Mouse (Mus musculus): ENCODE measurements around the gene Fgfr2.

The Fgfr2 gene

DNA sequence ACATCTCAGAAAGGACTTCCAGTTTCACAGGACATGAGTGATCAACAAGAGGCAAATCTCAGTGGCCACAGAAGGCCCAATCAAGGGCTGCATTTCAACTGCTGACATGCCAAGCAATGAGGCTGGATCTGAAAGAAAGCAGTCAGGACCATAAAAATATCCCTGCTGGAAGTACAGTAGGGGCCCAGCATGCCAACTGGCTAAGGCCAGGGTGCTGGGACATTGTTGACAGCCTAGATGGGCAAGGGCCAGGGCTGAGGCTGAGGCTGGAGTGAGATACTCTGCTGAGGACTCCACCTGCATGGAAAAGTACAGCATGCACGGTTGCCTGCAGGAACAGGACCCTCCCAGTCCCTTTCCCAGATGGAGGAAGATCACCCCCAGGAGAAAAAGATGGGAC lies 926.6 kb downstream of the Fgfr2 start:
- no peak for DNase-seq

DNA sequence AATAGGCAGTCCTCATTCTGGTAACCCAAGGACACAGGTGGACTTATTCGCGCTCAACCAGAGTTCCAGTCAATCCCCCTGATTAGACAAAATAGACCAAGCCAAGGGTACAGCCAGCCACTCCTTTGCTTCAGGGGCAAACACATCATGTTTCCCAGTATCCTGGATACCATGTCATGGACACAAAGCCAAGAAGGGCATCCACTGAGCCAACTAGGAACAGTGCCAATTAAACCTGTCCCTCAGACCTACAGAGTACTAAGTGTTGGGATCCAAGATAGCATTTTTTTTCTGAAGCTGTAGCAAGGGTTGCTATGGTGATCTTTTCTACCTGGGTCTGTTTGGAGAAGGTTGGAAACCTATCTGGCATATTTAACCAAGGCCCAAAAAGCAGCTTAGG lies 929.5 kb downstream of the Fgfr2 start:
- DNase-seq: no peak

DNA sequence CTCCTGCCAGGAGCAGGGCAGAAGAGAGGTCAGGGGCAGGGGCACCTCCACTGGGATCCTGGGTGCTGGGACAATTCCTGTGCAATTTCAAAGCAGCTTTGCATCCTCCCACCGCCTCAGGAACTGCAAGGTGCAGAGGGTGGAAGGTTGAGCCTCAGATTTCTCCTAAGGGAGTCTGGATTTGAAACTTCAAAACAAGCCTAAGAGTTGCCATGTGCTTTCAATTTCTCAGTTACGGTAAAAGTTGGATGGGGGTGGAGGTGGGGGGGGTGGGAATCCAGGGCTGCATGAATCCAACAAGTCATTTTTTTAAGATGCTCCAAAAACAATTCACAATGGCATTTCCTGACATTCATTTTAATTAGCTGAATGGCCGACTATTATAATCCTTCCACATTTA lies 935.7 kb downstream of the Fgfr2 start:
- no peak for DNase-seq

DNA sequence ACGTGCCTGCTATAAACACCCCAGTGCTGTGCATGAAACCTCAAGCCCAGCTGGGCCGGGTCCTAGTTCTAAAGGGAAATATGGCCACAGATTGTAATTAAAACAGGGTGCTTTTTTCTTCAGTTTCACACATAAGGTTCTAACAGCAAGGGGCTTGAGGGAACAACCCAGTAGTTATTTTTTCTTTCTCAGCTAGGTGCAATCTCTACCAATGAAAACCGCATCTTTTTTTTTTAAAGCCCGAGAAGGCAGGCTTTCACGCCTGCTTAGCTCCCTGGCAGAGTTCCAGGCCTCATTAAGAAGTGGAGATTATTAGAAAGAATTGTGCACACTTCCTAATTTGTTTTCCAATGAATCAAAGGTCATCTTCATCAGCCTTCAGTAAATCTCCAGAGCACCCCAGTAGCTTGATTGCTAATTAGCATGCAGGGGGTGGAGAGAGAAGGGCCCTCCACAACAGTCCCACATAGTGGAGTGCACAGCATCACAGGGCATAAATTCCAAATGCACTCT lies 939.2 kb downstream of the Fgfr2 start:
- DNase-seq: no peak

DNA sequence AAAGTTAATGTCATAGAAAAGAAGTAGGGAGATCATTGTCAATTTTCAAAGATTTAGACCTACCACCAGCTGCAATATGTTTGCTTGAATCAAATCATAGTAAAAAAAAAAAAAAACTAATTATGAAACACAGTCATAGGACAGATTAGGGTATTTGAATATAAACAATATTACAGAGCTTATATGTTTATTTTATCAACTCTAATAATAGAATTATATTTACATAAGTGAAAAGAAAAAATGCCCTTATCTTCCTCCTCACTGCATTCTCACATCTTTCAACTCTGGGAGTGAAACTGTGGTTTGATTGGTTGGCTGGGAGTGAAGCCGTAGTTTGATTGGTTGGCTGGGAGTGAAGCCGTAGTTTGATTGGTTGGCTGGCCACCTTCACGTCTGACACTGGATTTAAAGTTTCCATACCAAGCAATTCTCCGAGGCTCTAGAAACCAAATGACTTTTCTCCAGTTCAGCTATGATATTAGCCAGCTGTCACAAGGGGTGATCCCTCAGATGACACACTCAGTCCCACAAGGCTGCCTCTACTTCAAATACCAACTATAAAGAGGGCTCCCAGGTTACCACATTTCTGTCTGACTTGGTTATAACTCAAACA lies 941.5 kb downstream of the Fgfr2 start:
- no peak for DNase-seq

DNA sequence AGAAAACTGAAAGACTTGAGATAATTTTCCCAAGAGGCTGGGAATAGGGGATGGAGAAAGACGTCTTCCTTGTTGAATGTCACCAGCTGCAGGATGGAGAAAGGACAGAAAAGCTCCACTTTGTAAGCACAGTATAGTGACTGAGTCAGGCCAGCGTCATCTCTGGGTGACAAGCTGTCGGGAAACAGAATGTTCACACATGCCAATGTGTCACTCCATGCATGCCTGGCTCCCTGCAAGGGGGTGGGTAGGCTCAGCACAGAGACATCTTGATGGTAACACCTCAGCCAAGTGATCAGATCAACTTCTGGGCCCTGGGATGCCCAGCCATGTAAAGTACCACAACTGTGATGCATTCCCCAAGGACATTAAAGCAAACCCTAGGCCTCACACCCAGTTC lies 942.1 kb downstream of the Fgfr2 start:
- no peak for DNase-seq

DNA sequence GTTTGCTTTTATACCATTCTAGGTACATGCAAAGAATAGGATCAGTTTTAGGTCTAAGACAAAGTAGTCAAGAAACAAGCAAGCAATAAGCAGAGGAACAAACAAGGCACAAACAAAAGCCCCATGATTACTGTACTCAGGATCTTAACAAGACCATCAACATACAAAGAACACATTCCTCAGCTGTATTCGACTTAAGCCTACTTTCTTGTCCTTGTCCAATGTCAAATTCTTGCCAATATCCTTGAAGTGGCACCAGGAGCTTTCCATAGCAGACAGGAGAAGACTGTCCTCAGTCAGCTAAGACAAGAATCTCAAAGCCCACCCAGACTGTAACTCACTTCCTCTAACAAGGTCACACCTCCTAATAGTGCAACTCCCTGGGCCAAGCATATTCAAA lies 944.1 kb downstream of the Fgfr2 start:
- DNase-seq: no peak

DNA sequence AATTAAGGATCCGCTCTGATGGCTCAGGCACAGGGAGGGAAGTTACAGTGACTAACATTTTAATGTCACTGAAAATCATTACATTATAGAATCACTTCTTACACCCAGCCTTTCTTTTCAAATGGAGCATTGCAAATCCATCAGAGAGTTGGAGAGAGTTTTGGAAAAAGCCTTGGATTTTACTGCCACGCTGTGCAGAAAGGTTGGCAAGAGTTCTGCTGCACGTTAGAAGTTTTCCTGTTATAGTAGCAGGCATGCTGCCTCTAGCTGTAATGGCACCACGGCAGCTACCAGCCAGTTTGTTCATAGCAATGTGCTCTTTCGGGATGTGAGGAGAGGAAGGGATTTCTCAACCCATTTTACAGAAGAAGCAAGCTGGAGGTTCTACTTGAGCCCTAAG lies 948.4 kb downstream of the Fgfr2 start:
- DNase-seq: peak; percentile 40

DNA sequence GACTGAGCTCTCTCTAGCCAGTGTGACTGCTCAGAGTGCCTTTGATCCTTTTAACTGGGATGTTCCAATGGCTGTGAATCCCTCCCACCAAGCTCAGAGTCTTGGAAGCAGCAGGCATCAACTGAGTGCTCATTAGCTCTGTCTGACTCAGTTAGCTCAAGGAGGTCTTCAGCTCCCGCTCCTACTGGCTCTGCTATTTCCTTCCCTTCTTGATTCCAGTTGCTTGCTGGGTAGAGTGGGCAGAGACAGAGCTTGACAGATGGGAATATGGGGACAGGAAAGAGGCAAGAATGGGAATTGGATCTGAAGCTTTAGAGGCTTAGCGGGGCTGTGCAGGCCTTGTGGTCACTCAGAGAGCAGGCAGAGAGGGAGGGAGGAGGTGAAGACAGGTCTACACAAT lies 948.9 kb downstream of the Fgfr2 start:
- DNase-seq: no peak

DNA sequence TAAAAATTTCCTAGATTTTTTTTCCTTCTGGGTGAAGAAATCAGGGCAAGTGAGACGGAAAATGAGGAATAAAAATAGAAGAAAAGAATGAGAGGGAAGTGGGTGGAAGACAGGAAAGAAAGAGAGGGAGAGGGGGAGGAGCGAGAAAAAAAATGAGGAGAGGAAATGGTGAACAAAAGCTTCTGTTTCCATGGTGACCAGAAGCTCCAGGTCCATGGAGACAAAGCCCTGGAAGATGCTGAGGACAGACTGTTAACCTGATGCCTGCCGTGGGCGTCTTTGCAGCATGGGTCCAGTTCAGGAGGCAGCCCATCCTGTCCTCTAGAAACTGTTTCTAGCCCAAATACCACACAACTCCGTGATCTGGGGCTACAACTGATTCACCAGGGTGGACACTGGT lies 950.9 kb downstream of the Fgfr2 start:
- peak; percentile 54 for DNase-seq

DNA sequence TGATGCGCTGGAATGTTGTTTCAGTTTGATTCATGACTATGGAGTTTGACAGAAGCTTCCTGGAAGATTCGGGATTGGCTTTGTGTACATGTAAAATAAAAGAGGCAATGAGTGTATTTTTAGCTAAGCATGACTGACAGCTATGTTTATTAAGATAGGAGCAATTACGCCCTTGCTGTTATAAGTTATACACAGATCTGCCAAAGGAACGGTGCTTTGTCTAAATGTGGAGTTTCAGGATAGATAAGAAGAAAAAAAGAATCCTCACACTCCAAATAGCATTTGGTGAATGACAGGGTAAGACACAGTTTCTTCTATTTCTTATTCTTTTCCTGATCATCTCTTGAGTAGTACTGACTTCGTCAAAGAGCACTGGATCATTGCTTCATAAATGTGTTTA lies 951.4 kb downstream of the Fgfr2 start:
- DNase-seq: no peak

DNA sequence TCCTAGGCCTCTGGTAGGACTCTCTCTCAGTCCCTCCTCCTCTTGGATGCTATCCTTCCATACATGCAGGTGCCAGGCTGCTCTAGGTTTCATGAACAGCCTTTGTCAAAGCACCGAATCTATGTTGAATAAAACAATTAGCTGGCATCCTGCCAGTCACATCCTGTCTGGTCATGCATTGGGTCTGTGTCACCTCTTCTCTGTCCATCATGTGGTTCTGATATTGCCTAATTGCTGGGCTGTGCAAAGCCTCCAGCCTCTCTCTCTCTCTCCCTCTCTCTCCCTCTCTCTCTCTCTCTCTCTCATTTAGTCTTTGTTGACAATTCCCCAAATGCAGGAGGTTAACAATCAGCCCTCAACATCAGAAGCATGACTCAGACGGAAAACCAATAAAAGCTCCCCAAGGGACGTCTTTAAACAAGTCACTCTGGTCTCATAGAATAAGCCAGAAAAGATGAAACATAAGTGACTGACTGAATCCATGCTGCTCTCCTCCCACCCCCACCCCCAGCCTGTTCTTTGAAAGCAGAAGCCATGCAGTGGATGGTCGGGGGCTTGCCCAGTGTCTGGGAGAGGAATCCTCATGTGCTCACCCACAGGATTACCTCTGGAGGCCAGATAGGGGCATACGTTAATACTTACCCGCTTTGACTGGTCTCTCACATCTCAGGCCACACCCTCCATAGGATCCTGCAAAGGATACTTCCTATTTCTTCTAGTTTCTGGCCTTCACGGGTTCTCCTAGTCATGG lies 953.6 kb downstream of the Fgfr2 start:
- DNase-seq: no peak

DNA sequence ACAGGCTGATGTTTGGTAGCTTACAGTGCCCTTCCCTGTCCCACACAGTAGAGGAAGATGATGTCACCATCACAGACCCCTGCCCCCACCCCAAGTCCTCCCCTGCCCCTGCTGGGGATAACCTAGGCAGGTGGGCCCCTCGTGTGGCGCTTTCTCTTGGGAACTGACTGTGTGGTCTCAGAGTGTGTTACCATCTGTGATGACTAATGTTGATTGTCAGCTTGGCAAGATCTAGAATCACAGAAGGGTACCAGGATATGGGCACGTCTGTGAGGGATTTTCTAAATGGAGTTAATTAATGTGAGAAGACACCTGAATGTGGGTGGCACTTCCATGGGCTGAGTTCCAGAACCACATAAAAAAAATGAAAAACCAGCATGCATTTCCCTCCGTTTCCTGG lies 955.9 kb downstream of the Fgfr2 start:
- no peak for DNase-seq

DNA sequence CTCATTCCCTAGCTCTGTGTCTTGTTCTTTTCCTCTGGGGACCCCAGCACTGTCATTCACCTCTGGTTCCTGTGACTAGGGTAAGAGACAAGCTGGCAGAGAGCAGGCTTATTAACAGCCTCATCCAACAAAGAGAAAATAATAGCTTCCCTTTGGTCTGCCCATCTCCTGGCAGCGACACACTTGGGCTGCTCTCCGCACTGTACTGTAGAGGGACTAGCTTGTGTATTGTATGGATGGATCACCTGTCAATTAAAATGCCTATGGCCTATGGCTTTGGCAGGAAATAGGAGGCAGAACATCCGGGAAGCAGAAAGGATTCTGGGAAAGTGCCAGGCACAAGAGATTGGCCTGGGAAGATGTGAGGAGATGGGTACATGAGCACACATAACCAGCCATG lies 960.9 kb downstream of the Fgfr2 start:
- no peak for DNase-seq

DNA sequence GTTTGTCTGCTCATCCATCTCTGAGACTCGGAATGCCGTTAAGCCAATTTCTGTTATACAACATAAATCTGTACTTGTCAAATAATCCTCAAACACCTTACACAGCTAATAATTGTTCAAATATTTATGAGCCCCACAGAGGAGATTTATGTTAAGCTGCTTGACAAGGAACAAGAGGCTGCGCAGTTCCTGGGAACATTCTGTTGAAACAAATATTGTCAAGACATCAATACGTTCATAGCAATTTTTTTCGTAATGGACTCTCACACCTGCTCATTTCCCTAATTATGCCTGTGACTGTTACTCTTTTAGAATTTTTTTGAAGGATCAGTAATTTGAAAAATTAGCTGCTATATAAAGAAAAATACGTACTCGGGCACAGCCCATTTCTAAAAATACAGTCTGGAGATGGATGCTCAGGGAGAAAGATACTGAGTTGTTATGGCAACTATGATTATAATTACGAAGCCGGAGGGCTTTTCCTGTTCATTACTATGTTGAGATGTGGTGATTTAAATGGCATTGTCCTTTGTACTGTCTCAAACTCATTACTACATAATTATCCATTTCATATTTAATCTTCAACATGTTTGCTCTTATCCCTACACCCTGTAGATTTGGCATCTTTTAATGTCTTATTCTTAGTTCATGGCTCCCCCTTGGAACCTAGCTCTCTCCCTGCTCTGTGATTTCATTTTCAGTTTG lies 964.7 kb downstream of the Fgfr2 start:
- no peak for DNase-seq

DNA sequence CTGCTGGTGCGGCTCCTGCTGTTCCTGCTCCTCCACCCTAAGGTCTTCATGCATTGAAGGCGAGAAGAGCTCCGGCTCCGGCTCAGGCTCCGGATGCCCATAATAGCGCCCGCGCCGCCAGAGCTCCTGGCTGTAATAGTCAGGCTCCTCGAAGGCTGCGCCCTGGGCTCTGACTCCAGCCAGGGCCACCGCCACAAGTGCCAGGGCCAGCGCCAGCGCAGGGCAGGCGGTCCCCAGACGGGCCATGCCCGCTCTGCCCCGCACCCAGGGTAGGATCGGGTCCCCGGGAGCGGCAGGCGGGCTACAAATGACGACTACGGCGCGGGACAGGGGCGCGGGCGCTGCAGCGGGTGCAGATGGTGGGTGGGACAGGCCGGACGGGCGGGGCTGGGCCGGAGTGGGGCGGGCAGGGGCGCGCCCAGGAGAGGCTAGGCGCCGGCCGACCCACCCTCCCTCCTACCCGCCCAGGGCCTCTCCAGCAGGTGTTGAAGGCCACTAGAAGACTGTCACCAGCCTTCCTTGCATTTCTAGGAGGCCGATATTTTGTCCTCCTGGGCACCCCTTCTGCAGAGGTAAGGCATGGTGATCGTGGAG lies 968.7 kb downstream of the Fgfr2 start, which contains the start of gene Cpxm2:
Cpxm2 (minus strand) TSS at position 372 of the 594 bp plus-strand sequence.
- DNase-seq: no peak

DNA sequence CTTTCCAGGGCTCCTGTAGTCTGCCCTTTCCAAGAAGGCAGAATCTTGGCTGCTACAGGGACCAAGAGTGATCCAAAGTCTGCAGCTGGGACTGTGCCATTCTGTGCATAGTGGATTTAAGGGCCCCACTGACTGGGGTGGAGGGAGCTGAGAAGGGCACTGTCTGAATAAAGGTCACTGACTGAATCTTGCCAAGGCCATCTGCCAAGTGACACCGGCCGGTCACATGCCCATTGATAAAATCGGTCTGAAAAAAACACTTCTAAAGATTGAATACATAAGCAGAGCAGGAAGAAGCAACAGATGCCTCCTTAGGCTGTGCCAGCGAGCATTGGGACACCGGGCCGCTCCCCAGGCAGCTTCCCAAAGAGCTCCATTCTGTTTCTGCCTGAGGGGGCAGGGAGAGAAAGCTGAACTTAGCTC lies 969.4 kb downstream of the Fgfr2 start:
- no peak for DNase-seq

DNA sequence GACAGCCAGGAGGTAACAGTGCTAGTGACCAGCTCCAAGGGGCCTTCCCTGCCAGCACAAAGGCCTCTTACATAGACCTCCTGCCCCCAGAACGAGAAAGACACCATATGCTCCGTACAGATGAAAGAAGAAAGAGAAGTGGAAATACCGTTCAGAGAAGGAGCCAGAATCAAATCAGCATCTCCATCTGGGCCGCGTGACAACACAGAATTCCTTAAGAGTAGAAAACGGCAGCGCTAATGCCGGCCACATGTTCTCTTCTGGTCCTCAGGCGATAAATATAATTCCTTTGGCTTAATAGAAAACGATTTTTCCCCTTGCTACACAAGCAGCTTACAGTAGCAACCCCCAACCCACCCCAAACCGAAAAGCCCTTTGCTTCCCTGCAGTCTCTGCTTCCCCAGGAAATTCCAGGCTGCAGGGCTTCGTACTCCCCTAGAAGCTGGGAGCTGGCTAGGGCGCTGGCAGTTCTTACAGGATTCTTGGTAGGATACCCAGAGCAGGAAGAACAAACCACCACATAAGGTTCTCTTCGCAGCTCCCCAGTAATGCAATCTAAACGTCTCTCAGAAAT lies 977.8 kb downstream of the Fgfr2 start:
- DNase-seq: no peak

DNA sequence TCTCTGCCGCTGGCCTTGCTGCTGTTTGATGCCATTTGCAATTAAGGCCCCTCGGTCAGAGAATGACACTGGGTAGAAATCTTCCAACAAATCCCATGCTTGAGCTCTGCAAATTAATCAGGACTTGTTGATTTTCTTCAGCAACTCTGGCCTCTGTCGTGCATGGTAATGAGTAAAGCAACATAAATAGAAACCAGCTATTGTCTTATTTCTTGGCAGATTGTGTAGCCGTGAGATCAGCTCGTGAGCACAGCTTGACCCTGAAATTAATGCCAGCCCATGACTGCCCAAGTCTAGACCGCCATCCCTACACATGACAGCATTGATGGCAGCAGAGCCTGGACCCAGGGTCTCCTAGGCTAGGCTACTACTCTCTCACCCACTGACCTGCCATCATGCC lies 994.5 kb downstream of the Fgfr2 start:
- no peak for DNase-seq

DNA sequence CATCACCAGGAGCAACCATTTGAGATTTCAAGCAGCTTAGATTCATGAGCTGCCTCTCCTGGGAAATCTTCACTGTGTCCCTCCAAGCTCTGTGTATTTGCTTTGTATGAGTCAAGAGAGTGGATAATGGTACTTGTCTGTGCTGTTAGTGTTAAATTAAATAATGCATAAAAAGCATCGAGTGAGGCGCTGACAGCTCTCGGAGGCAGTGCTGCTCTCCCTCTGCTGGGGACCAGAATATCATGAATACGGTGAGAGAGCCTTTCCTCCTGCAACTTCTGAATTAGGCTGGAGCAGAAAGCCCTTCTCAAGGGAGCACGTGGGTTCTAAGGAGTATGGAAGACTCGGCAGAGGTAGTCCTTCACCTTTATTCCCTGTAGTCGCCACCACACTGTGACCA lies 998.2 kb downstream of the Fgfr2 start:
- DNase-seq: peak; percentile 18

DNA sequence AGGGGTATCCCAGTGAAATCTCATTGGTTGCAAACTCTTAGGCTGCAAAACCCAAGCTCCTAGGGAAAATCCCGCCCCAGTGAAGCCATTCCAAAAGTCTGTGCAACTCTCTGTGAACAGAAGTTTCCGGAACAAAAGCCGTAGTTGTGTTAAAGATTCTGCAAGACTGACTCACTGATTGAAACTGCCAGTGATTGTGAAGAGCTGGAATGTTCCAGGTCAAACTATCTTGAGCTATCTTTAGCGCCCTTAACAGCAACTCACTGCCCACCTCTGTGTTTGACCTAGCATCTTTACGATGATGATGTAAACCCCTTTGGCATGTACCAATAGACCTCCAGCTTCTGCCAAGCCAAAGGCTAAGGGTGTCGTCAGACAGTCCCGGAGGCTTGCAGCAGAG lies 999.9 kb downstream of the Fgfr2 start:
- no peak for DNase-seq

DNA sequence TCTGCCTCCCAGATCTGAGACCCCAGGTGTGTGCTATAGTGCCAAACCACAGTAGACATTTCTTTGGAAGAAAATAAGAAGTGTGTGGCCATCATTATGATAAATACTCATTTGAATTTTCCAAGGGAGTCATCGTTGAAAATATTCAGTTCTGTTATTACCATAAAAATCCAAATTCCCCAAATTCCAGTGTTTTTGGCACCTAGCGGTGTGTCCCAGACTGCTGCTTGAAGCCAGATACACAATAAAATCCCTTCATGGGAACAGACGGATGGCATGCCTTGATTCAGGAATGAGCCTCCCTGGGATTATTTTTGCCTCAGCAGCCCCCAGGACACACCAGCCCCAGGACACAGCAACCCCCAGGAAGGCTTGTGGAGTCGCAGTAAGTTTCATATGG lies 1003.3 kb downstream of the Fgfr2 start:
- DNase-seq: no peak

DNA sequence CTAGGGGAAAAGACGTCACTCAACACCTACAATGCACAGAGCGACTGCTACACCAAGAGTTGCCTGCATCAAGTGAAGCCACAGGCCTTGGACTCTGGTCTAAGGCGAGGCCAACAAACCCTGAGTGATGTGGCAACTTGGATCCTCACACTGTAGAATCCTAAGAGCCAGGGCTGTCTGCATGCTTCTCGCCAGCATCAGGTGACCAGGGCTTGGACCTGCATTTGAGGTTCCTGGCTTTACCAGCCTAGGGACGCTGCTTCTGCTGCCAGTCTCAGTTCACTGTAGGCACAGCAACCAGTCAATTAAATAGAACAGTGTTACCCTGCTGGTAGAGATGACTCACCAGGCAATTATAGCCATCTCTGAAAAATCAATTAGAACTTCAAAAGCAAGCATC lies 1011.4 kb downstream of the Fgfr2 start:
- no peak for DNase-seq

Measured in right cerebral cortex, adult 18-20 months (tissue).